Mouse (Mus musculus) stomach, embryonic 15.5 days (tissue): ENCODE data around the gene Dusp13. TPM values are rescaled to one million over a fixed set of nuclear protein-coding genes. Genes with fewer than 3 reads are reported as not detected.
A peak's percentile ranks its signal among the peaks of the same experiment; 100 is the strongest.

Experiments used
- ATAC-seq: fragments of 200-750 bp; cut with Nextera tagmentation; 2 replicates; pipeline ENCODE4 v1.8.0; 2017; ENCODE audit warnings: low read depth, moderate number of reproducible peaks, moderate TSS enrichment; ENCODE audit not compliant: insufficient read depth, low FRiP score
- H3K27ac ChIP-seq: fragments of 300-500 bp; sonication (generic); 2 replicates; pipeline ENCODE4 v1.5.1; 2015; ENCODE audit warnings: mild to moderate bottlenecking, inconsistent platforms
- H3K27me3 ChIP-seq: fragments of 300-500 bp; sonication (generic); replicated peaks from 2 replicates; pipeline ENCODE4 v1.6.1; 2015; ENCODE audit warnings: inconsistent platforms
- H3K36me3 ChIP-seq: fragments of 300-500 bp; sonication (generic); 2 replicates; pipeline ENCODE4 v1.6.1; 2015; ENCODE audit warnings: inconsistent platforms
- H3K4me1 ChIP-seq: fragments of 300-500 bp; sonication (generic); 2 replicates; pipeline ENCODE4 v1.6.1; 2015; ENCODE audit warnings: inconsistent platforms
- H3K4me2 ChIP-seq: fragments of 300-500 bp; sonication (generic); 2 replicates; pipeline ENCODE4 v1.6.1; 2015; ENCODE audit warnings: mild to moderate bottlenecking, inconsistent platforms
- H3K4me3 ChIP-seq: fragments of 300-500 bp; sonication (generic); replicated peaks from 2 replicates; pipeline ENCODE4 v1.5.1; 2015; ENCODE audit warnings: inconsistent platforms
- H3K9ac ChIP-seq: fragments of 300-500 bp; sonication (generic); 2 replicates; pipeline ENCODE4 v1.6.1; 2015; ENCODE audit warnings: inconsistent platforms
- H3K9me3 ChIP-seq: fragments of 300-500 bp; sonication (generic); 2 replicates; pipeline ENCODE4 v1.6.1; 2016; ENCODE audit warnings: inconsistent platforms
- WGBS: fragments of 180-500 bp; shearing (Covaris S2); methylation state at CpG from one replicate; pipeline ENCODE4 v1.1.7; 2015; 5-methylcytosine and 5-hydroxymethylcytosine counted together
- polyA plus RNA-seq: library from polyadenylated mRNA; unstranded; fragments of >200 nt; fragmentation: Nextera tagmentation; extraction: Ambion mirVana; gene quantifications from 2 replicates; pipeline ENCODE4 v1.2.1, GENCODE M21; 2015

Gene Dusp13
- polyA plus RNA-seq, 1 experiment from 2014 or later = not detected

GRCm38 (mm10) chr14:21766398-21766958 is 15.5 kb upstream of the Dusp13 start:
- 0 out of 2 replicates have a peak, but pooled peaks have one; percentile 10 for ATAC-seq
- Histone ChIP-seq H3K9ac (no peak overlapping the region), H3K9me3 (no peaks in the 10 kb centered on the region), H3K27me3 (no peaks in the 10 kb centered on the region), H3K27ac (no peak overlapping the region), H3K4me2 (no peak overlapping the region), H3K4me1 (peaks cover 7% of the 10 kb centered on the region; the same call in 1 of the 2 replicates), H3K36me3 (no peaks in the 10 kb centered on the region), H3K4me3 (no peak overlapping the region)
- 81% methylated on average over 6 of the region's 6 CpGs for WGBS

GRCm38 (mm10) chr14:21765754-21766397 is 14.9 kb upstream of the Dusp13 start:
- Histone ChIP-seq H3K36me3 (no peaks in the 10 kb centered on the region), H3K27me3 (no peaks in the 10 kb centered on the region), H3K9me3 (no peaks in the 10 kb centered on the region), H3K4me3 (no peak overlapping the region), H3K4me1 (peaks cover 7% of the 10 kb centered on the region; the same call in 1 of the 2 replicates), H3K9ac (no peak overlapping the region), H3K27ac (no peak overlapping the region), H3K4me2 (no peak overlapping the region)
- 53% methylated on average over 7 of the region's 7 CpGs for WGBS
- ATAC-seq = peak; percentile 58; the same call in 1 of the 2 replicates

GRCm38 (mm10) chr14:21764646-21765045 is 13.7 kb upstream of the Dusp13 start:
- Histone ChIP-seq H3K4me3 (no peak overlapping the region), H3K4me1 (peaks cover 7% of the 10 kb centered on the region; the same call in 1 of the 2 replicates), H3K27ac (no peak overlapping the region), H3K9ac (no peak overlapping the region), H3K9me3 (no peaks in the 10 kb centered on the region), H3K4me2 (no peak overlapping the region), H3K27me3 (no peaks in the 10 kb centered on the region), H3K36me3 (no peaks in the 10 kb centered on the region)
- no peak for ATAC-seq
- WGBS = 85% methylated on average over 6 of the region's 6 CpGs

- 87% methylated on average over 3 of the region's 3 CpGs for WGBS
- no peaks in the 10 kb centered on the region for H3K9me3 ChIP-seq
Observed at GRCm38 (mm10) chr14:21763736-21764135, 12.8 kb upstream of the Dusp13 start.

GRCm38 (mm10) chr14:21761560-21761959 is 10.6 kb upstream of the Dusp13 start:
- WGBS = 84% methylated on average over 9 of the region's 9 CpGs

More at GRCm38 (mm10) chr14:21763736-21764135, 12.8 kb upstream of the Dusp13 start:
- Histone ChIP-seq H3K9ac (no peak overlapping the region), H3K4me3 (no peak overlapping the region), H3K36me3 (no peaks in the 10 kb centered on the region), H3K27ac (no peak overlapping the region), H3K27me3 (no peaks in the 10 kb centered on the region), H3K4me2 (no peak overlapping the region), H3K4me1 (peaks cover 7% of the 10 kb centered on the region; the same call in 1 of the 2 replicates)
- ATAC-seq = no peak

GRCm38 (mm10) chr14:21753367-21753766 is 2.4 kb upstream of the Dusp13 start:
- Histone ChIP-seq H3K27me3 (no peaks in the 10 kb centered on the region), H3K4me2 (no peak overlapping the region), H3K36me3 (no peaks in the 10 kb centered on the region), H3K9me3 (no peaks in the 10 kb centered on the region), H3K9ac (no peak overlapping the region), H3K27ac (no peak overlapping the region), H3K4me1 (peaks cover 7% of the 10 kb centered on the region), H3K4me3 (no peak overlapping the region)
- 77% methylated on average over 4 of the region's 4 CpGs for WGBS
- ATAC-seq = no peak

More at GRCm38 (mm10) chr14:21761560-21761959, 10.6 kb upstream of the Dusp13 start:
- H3K4me3 ChIP-seq = no peak overlapping the region
- no peak overlapping the region for H3K9ac ChIP-seq
- H3K36me3 ChIP-seq = no peaks in the 10 kb centered on the region
- H3K4me1 ChIP-seq = 0 out of 2 replicates have a peak, but pooled peaks cover 4% of the 10 kb centered on the region
- no peaks in the 10 kb centered on the region for H3K9me3 ChIP-seq
- no peaks in the 10 kb centered on the region for H3K27me3 ChIP-seq
- H3K4me2 ChIP-seq = no peak overlapping the region
- no peak overlapping the region for H3K27ac ChIP-seq
- no peak for ATAC-seq

GRCm38 (mm10) chr14:21752411-21752810 is 1.4 kb upstream of the Dusp13 start:
- no peak overlapping the region for H3K4me2 ChIP-seq
- ATAC-seq = no peak

GRCm38 (mm10) chr14:21750008-21750880 is 737 bp downstream of the Dusp13 start, which contains the start of gene Samd8:
Samd8 (plus strand) TSS chr14:21750531.
- Histone ChIP-seq H3K4me1 (peaks cover 7% of the 10 kb centered on the region), H3K9me3 (no peaks in the 10 kb centered on the region), H3K9ac (peak within 1 kb of the TSS; percentile 89), H3K4me2 (peak within 1 kb of the TSS; percentile 81), H3K4me3 (peak within 1 kb of the TSS; percentile 97), H3K27me3 (no peaks in the 10 kb centered on the region), H3K27ac (peak within 1 kb of the TSS; percentile 84), H3K36me3 (no peaks in the 10 kb centered on the region)
- peak; percentile 87 for ATAC-seq
- 6% methylated on average over 52 of the region's 52 CpGs for WGBS

More at GRCm38 (mm10) chr14:21752411-21752810, 1.4 kb upstream of the Dusp13 start:
- H3K27ac ChIP-seq = no peak overlapping the region
- H3K9ac ChIP-seq = no peak overlapping the region
- H3K4me3 ChIP-seq = no peak overlapping the region
- 85% methylated on average over 3 of the region's 3 CpGs for WGBS
- peaks cover 7% of the 10 kb centered on the region for H3K4me1 ChIP-seq
- no peaks in the 10 kb centered on the region for H3K27me3 ChIP-seq
- no peaks in the 10 kb centered on the region for H3K9me3 ChIP-seq
- no peaks in the 10 kb centered on the region for H3K36me3 ChIP-seq

GRCm38 (mm10) chr14:21748142-21748870 is 2.7 kb downstream of the Dusp13 start:
- H3K27ac ChIP-seq = no peak overlapping the region
- H3K27me3 ChIP-seq = no peaks in the 10 kb centered on the region
- no peaks in the 10 kb centered on the region for H3K36me3 ChIP-seq
- H3K4me3 ChIP-seq = no peak overlapping the region
- H3K9ac ChIP-seq = no peak overlapping the region
- no peaks in the 10 kb centered on the region for H3K9me3 ChIP-seq
- H3K4me2 ChIP-seq = no peak overlapping the region
- WGBS = 39% methylated on average over 15 of the region's 15 CpGs
- H3K4me1 ChIP-seq = peaks cover 7% of the 10 kb centered on the region
- no peak for ATAC-seq

- 68% methylated on average over 14 of the region's 14 CpGs for WGBS
- Histone ChIP-seq H3K27me3 (no peaks in the 10 kb centered on the region), H3K36me3 (no peaks in the 10 kb centered on the region)
Observed at GRCm38 (mm10) chr14:21747436-21748141, 3.4 kb downstream of the Dusp13 start.

GRCm38 (mm10) chr14:21746846-21747245 is 4.1 kb downstream of the Dusp13 start:
- WGBS = 75% methylated on average over 2 of the region's 2 CpGs
- ATAC-seq = no peak
- no peaks in the 10 kb centered on the region for H3K36me3 ChIP-seq

More at GRCm38 (mm10) chr14:21747436-21748141, 3.4 kb downstream of the Dusp13 start:
- no peak overlapping the region; the same call in 1 of the 2 replicates for H3K27ac ChIP-seq
- H3K4me3 ChIP-seq = no peak overlapping the region
- H3K4me2 ChIP-seq = no peak overlapping the region
- peaks cover 7% of the 10 kb centered on the region for H3K4me1 ChIP-seq
- no peak for ATAC-seq
- no peaks in the 10 kb centered on the region for H3K9me3 ChIP-seq
- H3K9ac ChIP-seq = no peak overlapping the region

More at GRCm38 (mm10) chr14:21746846-21747245, 4.1 kb downstream of the Dusp13 start:
- Histone ChIP-seq H3K4me1 (peaks cover under 1% of the 10 kb centered on the region; the same call in 1 of the 2 replicates), H3K4me3 (no peak overlapping the region), H3K4me2 (no peak overlapping the region), H3K9me3 (no peaks in the 10 kb centered on the region), H3K27ac (no peak overlapping the region), H3K27me3 (no peaks in the 10 kb centered on the region), H3K9ac (no peak overlapping the region)
